Mouse (Mus musculus) cerebellum, adult 18-20 months (tissue): ENCODE measurements at regions not wholly inside any gene's neighbourhood (a gene's known extent, or its start where the extent isn't known, plus 50 kb on each side); places are given as distances from the start of the nearest gene placed in this dataset.

Experiments used
- DNase-seq, 2 experiments: peaks; one replicate each; pipeline ENCODE4 v3.0.0; 2021

GRCm38 (mm10) chr2:77358176-77358575, 77.8 kb upstream of the Sestd1 start:
- DNase-seq, result no peak

- DNase-seq, result no peak
These were observed 76.4 kb upstream of the Sestd1 start for GRCm38 (mm10) chr2:77356798-77357197.

- no peak for DNase-seq
These were observed 71.7 kb upstream of the Sestd1 start for GRCm38 (mm10) chr2:77351987-77352628.

- DNase-seq, result no peak
These were observed 66.6 kb upstream of the Sestd1 start for GRCm38 (mm10) chr2:77347027-77347426.

- DNase-seq, result no peak
These were observed 63.5 kb upstream of the Sestd1 start for GRCm38 (mm10) chr2:77343736-77344440.

GRCm38 (mm10) chr2:77342416-77342815, 62.0 kb upstream of the Sestd1 start:
- DNase-seq, result no peak

- peak; percentile 93 to 94 for DNase-seq
These were observed 61.4 kb upstream of the Sestd1 start for GRCm38 (mm10) chr2:77341575-77342332.

- no peak for DNase-seq
These were observed 59.7 kb upstream of the Sestd1 start for GRCm38 (mm10) chr2:77340076-77340475.

GRCm38 (mm10) chr2:77337786-77338406, 57.5 kb upstream of the Sestd1 start:
- DNase-seq, result no peak

GRCm38 (mm10) chr2:77337318-77337717, 56.9 kb upstream of the Sestd1 start:
- DNase-seq, result no peak

- no peak for DNase-seq
These were observed 56.4 kb upstream of the Sestd1 start for GRCm38 (mm10) chr2:77336810-77337209.

- DNase-seq, result no peak
These were observed 54.3 kb upstream of the Sestd1 start for GRCm38 (mm10) chr2:77334706-77335105.

GRCm38 (mm10) chr2:77333394-77334079, 53.1 kb upstream of the Sestd1 start:
- DNase-seq, result no peak
